Mouse (Mus musculus) B cell, adult 2 months (primary cell): ENCODE data around the gene 1700061G19Rik.

Experiments used
- DNase-seq, 2 experiments: peaks; one replicate each; pipeline ENCODE4 v3.0.0; 2022

Gene 1700061G19Rik

GRCm38 (mm10) chr17:56930026-56930425 is 54.7 kb downstream of the 1700061G19Rik start:
- DNase-seq: no peak

GRCm38 (mm10) chr17:56933395-56933794 is 58.1 kb downstream of the 1700061G19Rik start:
- DNase-seq: no peak

DNA sequence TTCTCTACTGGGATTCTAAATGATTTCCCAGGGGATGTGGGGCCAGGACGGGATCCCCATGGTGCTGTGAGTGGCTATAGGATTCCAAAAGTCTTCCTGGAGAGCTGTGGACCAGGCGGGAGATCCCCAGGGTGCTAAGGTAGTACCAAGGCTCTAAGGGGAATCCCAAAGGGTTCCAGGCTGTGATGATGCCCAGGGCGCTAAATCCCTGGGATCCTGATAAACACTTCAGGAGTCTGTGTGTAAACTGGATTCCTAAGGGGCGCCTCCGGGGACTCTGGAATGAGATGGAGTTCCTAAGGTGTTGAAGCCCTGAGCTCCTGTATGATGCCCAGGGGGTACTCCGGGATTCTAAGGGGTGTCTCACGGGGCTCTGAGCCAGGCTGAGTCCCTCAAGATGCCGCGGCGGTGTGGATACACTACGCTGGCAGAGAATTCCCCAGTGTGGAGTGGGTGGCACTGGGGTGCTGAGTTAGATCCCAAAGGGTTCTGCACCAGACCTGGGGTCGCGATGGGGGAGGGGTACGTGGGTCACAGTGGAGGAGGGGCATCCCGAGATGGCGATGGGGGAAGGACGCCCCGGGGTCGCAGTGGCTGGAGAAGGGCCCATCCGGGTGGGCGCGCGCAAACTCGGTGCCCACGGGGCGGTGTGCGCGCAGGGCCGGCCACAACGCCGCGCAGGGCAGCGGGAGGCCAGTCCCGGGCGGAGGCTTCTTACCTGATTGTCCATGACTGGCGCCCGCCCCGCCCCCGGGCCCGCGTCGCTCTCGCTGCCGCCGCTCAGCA is 59.5 kb downstream of the 1700061G19Rik start:
- peak in 1 of 2 experiments; percentile 7 for DNase-seq

DNA sequence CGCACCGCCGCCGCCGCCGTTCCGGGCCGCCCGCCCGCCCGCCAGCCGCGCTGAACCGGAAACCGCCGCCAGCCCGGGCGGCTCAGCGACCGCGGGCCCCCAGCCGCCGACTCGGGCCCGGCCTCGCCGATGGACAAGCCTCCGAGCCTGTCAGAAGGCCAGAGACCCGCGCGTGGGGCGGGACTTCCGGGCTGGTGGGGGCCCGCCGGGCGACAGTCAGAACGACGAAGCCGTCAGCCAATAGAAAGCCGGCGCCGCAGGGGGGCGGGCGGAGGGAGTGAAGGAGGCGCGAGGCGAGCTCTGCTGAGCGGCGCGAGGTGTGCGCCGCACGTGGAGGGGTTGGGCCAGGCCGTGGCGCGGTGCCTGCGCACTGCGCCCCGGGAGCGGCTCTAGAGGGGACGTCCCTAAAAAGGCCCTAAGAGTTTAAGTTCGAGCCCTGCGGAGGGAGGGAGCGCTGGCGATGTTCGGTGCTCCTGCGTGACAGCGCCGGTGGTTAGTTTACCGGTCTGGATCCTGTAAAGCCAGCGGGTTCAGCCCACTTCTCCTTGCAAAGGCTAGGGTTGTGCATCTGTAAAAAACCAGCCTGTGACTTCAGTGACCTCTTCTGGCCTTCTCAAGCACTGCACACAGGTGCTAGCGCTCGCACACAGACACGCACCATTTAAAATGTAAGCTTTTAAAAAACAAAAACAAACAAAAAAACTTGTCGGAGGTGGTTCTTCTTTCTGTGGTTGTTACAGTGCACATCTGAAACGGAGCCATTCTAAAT is 60.3 kb downstream of the 1700061G19Rik start, which contains the start of gene Mllt1:
TSS of gene Mllt1 (minus strand) at position 53 of the 769 bp plus-strand sequence.
- DNase-seq: peak; percentile 99

DNA sequence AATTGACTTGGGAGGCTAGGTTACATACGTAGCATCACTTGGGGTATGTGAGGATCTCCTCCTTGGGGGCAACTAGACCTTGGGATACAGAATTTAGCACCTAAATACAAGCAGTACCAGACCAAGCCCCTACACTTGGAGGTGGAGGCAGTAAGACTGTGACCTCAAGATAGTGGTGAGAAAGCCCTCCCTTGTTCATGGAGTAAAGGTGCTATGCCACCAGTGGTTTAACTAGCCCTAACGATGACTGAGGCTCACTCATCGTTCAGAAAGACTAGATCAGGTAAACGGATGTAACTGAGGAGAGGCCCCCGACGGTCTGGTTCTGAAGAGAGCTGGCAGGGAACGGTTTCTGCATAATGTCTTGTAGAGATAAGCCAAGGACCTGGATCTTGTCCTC is 61.5 kb downstream of the 1700061G19Rik start:
- DNase-seq: no peak
